Mouse (Mus musculus) CD8-positive naive resting alpha-beta T cell, adult 2 months (primary cell): ENCODE data around the gene Twistnb.

Source experiments
- DNase-seq, 2 experiments: peaks; one replicate each; pipeline ENCODE4 v3.0.0; 2022; ENCODE audit warnings: low read depth in 2 of 2, low spot score in 2 of 2

Gene Twistnb

GRCm38 (mm10) chr12:33429387-33430160 lies at the start of gene Twistnb:
TSS of gene Twistnb (plus strand) at chr12:33429635.
- peak; percentile 95 to 98 for DNase-seq

- peak; percentile 33 to 56 for DNase-seq
Observed at GRCm38 (mm10) chr12:33388842-33389241, 40.6 kb upstream of the Twistnb start.

GRCm38 (mm10) chr12:33390844-33391560 lies 38.4 kb upstream of the Twistnb start:
- no peak for DNase-seq

GRCm38 (mm10) chr12:33394804-33395623 lies 34.4 kb upstream of the Twistnb start, which contains the start of gene Efcab10:
TSS of gene Efcab10 (plus strand) at chr12:33394854.
- no peak for DNase-seq

- DNase-seq, result no peak
Observed at GRCm38 (mm10) chr12:33403265-33403693, 26.2 kb upstream of the Twistnb start.

- no peak for DNase-seq
Observed at GRCm38 (mm10) chr12:33404996-33405395, 24.4 kb upstream of the Twistnb start.

GRCm38 (mm10) chr12:33405398-33406026 lies 23.9 kb upstream of the Twistnb start:
- no peak for DNase-seq

GRCm38 (mm10) chr12:33411580-33412151 lies 17.8 kb upstream of the Twistnb start:
- DNase-seq, result peak in 1 of 2 experiments; percentile 6

- peak in 1 of 2 experiments; percentile 38 for DNase-seq
Observed at GRCm38 (mm10) chr12:33424329-33424728, 5.1 kb upstream of the Twistnb start.

GRCm38 (mm10) chr12:33427293-33427692 lies 2.1 kb upstream of the Twistnb start:
- no peak for DNase-seq

GRCm38 (mm10) chr12:33427726-33428125 lies 1.7 kb upstream of the Twistnb start:
- no peak for DNase-seq

- DNase-seq, result peak; percentile 10 to 29
Observed at GRCm38 (mm10) chr12:33433812-33434211, 4.4 kb downstream of the Twistnb start.

- DNase-seq, result peak in 1 of 2 experiments; percentile 20
Observed at GRCm38 (mm10) chr12:33434758-33435157, 5.3 kb downstream of the Twistnb start.

- DNase-seq, result no peak
Observed at GRCm38 (mm10) chr12:33455418-33455817, 26.0 kb downstream of the Twistnb start.

GRCm38 (mm10) chr12:33456242-33456641 lies 26.8 kb downstream of the Twistnb start:
- DNase-seq, result no peak

GRCm38 (mm10) chr12:33480975-33481374 lies 51.5 kb downstream of the Twistnb start:
- DNase-seq, result no peak

GRCm38 (mm10) chr12:33482931-33483330 lies 53.5 kb downstream of the Twistnb start:
- DNase-seq, result no peak
